Mouse (Mus musculus) cerebellum, adult 2 months (tissue): ENCODE data around the gene Psmc2. TPM values are rescaled to one million over a fixed set of nuclear protein-coding genes. Genes with fewer than 3 reads are reported as not detected.
A peak's percentile ranks its signal among the peaks of the same experiment; 100 is the strongest.

Experiments used
- DNase-seq, 2 experiments: peaks; one replicate each; pipeline ENCODE4 v3.0.0; 2021
- H3K27ac ChIP-seq: fragments of 200-500 bp; 2 replicates; pipeline ENCODE4 v1.5.1; 2012; ENCODE audit warnings: low read length, control low read depth, inconsistent platforms; ENCODE audit not compliant: insufficient read depth
- H3K27me3 ChIP-seq: fragments of 200-500 bp; 2 replicates; pipeline ENCODE4 v1.6.1; 2012; ENCODE audit warnings: inconsistent platforms, mild to moderate bottlenecking, low read length, moderate library complexity; ENCODE audit not compliant: control insufficient read depth, insufficient read depth
- H3K4me1 ChIP-seq: fragments of 200-500 bp; 2 replicates; pipeline ENCODE4 v1.6.1; 2011; ENCODE audit warnings: low read length; ENCODE audit not compliant: control insufficient read depth, insufficient read depth
- H3K4me3 ChIP-seq: fragments of 200-500 bp; replicated peaks from 2 replicates; pipeline ENCODE3; 2011; ENCODE audit warnings: mild to moderate bottlenecking, low read depth, low read length, control low read depth; ENCODE audit not compliant: insufficient read depth
- CTCF ChIP-seq: fragments of 200-500 bp; IDR thresholded peaks from 2 replicates; pipeline ENCODE4 v1.5.1; 2011; ENCODE audit warnings: low read depth, mild to moderate bottlenecking, control low read depth, low read length, moderate library complexity, borderline replicate concordance; ENCODE audit not compliant: insufficient read depth
- POLR2A ChIP-seq: fragments of 200-500 bp; IDR thresholded peaks from 2 replicates; pipeline ENCODE4 v1.6.1; 2011; ENCODE audit warnings: low read length, control low read depth, borderline replicate concordance; ENCODE audit not compliant: insufficient read depth
- whole genome bisulfite sequencing: fragments of 180-500 bp; shearing (Covaris S2); methylation state at CpG from one replicate; pipeline ENCODE4 v1.1.7; 2018; 5-methylcytosine and 5-hydroxymethylcytosine counted together
- polyA plus RNA-seq: library from polyadenylated mRNA; depleted of rRNA; stranded (reverse); fragments of >200 nt; gene quantifications from 2 replicates; pipeline ENCODE4 v1.2.3, GENCODE M21; 2012

Psmc2 gene
- polyA plus RNA-seq, 1 experiment: 111 TPM

DNA sequence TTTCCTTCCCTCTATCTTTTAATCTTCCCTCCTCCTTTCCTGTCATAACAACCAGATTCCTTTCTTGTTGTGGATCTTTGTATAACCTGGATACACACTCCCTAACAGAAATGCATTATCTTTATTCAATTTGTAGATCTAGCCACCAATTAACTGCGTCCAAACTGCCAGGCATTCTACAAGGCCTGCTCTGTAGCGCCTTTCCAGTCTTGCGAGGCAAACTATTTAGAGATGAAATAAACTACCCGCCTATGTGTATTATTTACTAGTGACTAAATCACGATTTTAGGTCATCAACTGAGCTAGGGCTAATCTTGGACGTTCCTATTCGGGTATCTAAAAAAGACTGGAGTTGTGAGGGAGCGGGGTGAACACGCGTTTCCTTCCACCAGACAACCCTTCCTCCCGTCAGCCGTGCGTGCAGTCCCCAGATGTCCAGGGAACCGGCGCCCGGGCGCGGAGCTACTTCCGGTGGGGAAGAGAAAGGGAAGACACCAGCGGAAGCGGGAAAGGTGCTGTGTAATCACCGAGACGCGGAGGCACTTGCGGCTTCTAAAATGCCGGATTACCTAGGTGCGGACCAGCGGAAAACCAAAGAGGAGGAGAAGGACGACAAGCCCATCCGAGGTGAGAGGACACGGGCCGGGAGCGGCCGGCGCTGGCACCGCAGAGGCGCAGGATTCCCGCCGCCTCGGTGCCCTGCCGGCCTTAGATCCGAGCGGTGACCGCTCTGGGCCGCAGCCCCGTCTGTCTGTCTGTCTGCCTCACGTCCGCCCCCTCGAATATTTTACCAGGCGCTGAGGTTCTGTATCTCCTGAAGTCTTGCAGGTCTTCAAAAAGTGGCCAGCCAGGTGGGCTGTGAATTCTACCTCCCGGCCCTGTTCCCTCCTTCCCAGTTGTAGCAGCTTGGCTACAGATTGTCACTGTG lies 1.4 kb downstream of the Psmc2 start:
- peaks cover 7% of the 10 kb centered on the region for H3K4me1 ChIP-seq
- peak; percentile 92 to 94 for DNase-seq
- H3K27me3 ChIP-seq: no peaks in the 10 kb centered on the region
- peak overlapping the region; percentile 67 for H3K4me3 ChIP-seq
- TF ChIP-seq CTCF: no peak
- TF ChIP-seq POLR2A: peak; percentile 78
- 2% methylated on average over 51 of the region's 51 CpGs for WGBS
- peak overlapping the region; percentile 56 for H3K27ac ChIP-seq

DNA sequence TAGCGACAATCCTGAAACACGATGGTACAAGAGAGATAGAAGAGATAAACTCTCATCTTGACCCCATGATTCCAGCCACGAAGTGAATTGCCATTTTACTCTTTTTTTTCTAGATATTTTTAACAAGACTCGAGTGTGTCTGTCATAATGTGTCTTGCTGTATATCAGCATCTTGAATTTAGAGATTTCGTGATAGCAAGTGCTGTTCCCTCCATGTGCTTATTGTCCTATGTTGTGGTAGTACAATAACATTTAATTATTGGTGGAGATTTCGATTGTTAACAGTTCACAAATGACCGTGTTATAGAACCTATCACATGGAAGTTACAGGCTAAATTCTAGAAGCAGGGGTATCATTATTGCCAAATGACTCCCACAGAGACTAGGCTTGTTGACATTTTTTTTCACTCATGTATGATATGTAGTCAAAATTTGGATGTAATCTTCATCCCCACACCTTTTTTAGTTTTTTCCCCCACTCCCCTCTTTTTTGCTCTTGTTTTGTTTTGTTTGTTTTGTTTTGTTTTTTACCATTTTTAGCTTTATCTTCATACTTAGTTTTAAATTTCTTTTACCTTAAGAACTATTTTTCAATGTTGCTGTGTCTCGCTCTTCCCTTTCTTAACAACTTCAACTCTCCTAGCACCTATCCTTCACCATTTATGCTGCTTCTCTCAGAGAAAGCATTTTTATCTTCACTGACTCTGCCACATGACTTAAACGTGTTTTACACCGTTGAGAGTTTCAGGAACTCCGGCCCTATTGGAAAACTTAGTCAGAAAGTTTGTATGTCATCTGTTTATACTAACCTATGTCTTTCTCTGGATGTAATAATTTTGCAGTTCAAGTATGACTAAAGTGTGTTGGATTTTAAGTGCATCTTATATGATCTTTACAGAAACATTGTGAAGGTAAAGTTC lies 2.4 kb downstream of the Psmc2 start:
- Histone ChIP-seq H3K27me3 (no peaks in the 10 kb centered on the region), H3K4me3 (peak overlapping the region; percentile 67), H3K4me1 (peaks cover 7% of the 10 kb centered on the region), H3K27ac (no peak overlapping the region)
- WGBS: 31% methylated on average over 11 of the region's 11 CpGs
- TF ChIP-seq CTCF (no peak), POLR2A (no peak)
- no peak for DNase-seq

DNA sequence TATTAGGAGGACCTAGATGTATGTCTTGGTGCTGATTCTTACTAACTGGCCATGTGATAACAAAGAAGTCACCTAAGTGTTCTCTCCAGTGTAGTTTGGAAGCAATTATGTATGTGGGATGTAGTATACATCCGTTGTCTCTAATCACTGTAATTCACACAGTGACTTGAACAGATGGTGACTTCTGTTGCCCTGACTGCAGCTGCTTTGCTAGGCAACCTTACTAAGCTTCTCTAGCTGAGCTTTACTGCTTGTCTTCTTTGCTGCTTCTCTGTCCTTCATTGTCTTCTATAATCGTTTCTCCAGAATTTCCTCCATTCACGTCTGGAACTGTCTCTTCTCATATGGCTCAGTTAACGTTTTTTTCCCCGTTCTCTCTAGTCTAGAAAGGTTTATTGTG lies 4.0 kb downstream of the Psmc2 start:
- WGBS: 48% methylated on average over 5 of the region's 5 CpGs

DNA sequence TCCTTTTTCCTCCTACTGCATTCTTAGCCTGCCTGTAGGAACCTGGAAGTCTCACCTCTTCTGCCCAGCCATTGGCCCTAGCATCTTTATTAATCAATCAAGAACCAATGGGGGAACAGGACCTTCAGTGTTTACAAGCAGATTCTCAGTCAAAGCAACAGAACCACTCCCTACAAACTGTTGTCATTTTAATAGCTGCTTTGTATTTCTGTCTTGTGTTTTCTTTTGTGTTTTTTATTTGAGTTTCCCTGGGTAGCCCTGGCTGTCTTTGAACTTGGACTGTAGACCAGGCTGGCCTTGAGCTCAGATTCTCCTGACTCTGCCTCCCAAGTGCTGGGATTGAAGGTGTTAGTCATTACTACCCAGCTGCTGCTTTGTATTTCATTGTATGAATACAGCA lies 7.1 kb downstream of the Psmc2 start:
- no peak for DNase-seq
- Histone ChIP-seq H3K27ac (no peak overlapping the region), H3K4me3 (no peak overlapping the region), H3K4me1 (peaks cover 7% of the 10 kb centered on the region), H3K27me3 (no peaks in the 10 kb centered on the region)
- no peak for TF ChIP-seq CTCF
- TF ChIP-seq POLR2A: no peak

More for the DNA sequence above, 4.0 kb downstream of the Psmc2 start:
- peaks cover 7% of the 10 kb centered on the region for H3K4me1 ChIP-seq
- H3K27me3 ChIP-seq: no peaks in the 10 kb centered on the region
- no peak for DNase-seq
- TF ChIP-seq CTCF: no peak
- TF ChIP-seq POLR2A: no peak
- no peak overlapping the region for H3K27ac ChIP-seq
- H3K4me3 ChIP-seq: no peak overlapping the region

DNA sequence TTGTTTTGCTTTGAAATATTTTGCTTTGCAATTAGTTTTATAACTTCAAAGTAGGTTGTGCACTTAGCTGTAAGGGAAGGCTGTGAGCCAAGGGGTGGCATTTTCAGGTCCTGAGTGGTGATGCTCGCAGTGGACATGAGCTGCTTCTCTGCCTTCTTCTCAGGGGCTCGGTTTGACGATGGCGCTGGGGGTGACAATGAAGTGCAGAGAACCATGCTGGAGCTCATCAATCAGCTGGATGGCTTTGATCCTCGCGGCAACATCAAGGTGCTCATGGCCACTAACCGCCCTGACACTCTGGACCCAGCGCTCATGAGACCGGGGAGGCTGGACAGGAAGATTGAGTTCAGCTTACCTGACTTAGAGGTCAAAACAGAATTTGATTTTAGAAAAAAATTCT lies 17.8 kb downstream of the Psmc2 start:
- WGBS: 94% methylated on average over 9 of the region's 9 CpGs
- no peak overlapping the region for H3K27ac ChIP-seq
- H3K4me1 ChIP-seq: no peaks in the 10 kb centered on the region
- no peak for TF ChIP-seq CTCF
- no peak for TF ChIP-seq POLR2A
- H3K27me3 ChIP-seq: no peaks in the 10 kb centered on the region
- no peak for DNase-seq
- no peak overlapping the region for H3K4me3 ChIP-seq

DNA sequence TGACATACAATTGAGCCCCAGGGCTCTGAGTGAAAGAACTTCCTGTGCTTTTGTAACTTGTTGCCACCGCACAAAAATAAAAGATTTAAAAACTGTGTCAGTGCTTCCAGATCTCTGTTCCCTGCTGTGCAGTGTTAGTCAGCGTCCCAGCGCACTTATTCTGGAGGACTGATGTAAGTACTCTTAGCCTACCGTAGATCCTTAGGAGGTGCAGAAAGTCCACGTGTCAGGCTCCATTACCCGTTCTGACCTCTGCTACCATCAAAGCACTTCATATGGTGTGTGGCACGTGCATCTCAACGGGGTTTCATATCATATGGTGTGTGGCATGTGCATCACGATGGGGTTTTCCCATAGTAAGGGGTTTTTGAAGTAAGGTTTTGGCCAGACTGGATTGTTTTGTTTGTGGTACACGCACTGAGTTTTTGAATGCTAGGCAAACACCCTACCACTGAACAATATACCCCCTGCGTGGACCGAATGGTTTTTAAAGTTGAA lies 18.7 kb downstream of the Psmc2 start:
- no peak for DNase-seq
- no peaks in the 10 kb centered on the region for H3K4me1 ChIP-seq
- H3K27ac ChIP-seq: no peak overlapping the region
- H3K27me3 ChIP-seq: no peaks in the 10 kb centered on the region
- H3K4me3 ChIP-seq: no peak overlapping the region
- no peak for TF ChIP-seq CTCF
- no peak for TF ChIP-seq POLR2A
- 74% methylated on average over 12 of the region's 12 CpGs for WGBS

DNA sequence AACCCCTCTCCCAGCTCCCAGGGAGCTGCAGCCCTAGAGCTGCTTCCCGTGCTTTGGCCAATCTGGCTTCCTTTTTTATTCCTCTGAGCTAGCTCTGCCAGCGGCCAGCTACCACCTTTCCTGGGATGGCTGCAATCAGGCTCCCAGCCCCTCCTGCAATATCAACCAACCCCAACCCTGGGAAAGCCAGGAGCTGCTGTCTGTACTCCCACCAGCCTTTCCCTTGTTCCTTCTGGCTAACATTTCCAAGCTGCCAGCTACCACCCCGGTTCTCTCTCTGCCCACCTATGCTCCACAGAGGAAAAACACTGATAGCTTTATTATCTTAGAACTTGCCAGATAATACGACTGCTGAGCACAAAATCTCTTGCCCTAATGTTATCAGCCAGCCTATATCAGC lies 19.8 kb downstream of the Psmc2 start:
- no peak overlapping the region for H3K4me3 ChIP-seq
- 75% methylated on average over 4 of the region's 4 CpGs for WGBS
- TF ChIP-seq CTCF (no peak), POLR2A (no peak)
- H3K27me3 ChIP-seq: no peaks in the 10 kb centered on the region
- no peaks in the 10 kb centered on the region for H3K4me1 ChIP-seq
- no peak overlapping the region for H3K27ac ChIP-seq
- no peak for DNase-seq

DNA sequence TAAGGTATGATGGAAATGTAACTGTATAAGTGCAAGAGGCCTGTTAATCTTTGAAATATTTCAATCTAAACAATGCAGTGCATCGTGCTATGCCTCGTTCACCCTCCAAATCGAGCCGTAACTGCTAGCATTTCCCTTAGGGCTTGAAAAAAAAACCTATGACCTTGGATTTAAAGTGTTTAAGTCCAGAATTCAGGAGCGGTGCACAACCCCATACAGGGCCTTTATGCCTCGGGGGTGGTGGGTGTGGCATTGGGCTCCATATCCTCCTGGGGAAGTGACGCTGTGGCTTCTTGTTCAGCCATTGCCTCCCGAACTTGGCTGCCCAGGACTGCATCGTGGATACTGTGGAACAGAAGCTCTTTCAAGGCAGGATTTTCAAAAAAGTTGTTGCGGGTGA lies 25.8 kb downstream of the Psmc2 start:
- 82% methylated on average over 10 of the region's 10 CpGs for WGBS
- H3K27ac ChIP-seq: no peak overlapping the region
- no peaks in the 10 kb centered on the region for H3K4me1 ChIP-seq
- no peak for DNase-seq
- H3K4me3 ChIP-seq: no peak overlapping the region
- no peaks in the 10 kb centered on the region for H3K27me3 ChIP-seq
- TF ChIP-seq CTCF: no peak
- TF ChIP-seq POLR2A: no peak
